Mouse (Mus musculus) ES-Bruce4 (cell line): ENCODE measurements at regions not wholly inside any gene's neighbourhood (a gene's known extent, or its start where the extent isn't known, plus 50 kb on each side); places are given as distances from the start of the nearest gene placed in this dataset.

Source experiments
- CTCF ChIP-seq: IDR thresholded peaks from one replicate; pipeline ENCODE4 v1.8.1; 2011; ENCODE audit warnings: low read depth, low read length
- EP300 ChIP-seq: IDR thresholded peaks from 2 replicates; pipeline ENCODE4 v1.6.1; 2011; ENCODE audit warnings: low read depth, low read length; ENCODE audit not compliant: insufficient read depth
- POLR2A ChIP-seq: IDR thresholded peaks from one replicate; pipeline ENCODE4 v1.8.1; 2011; ENCODE audit warnings: low read length; ENCODE audit not compliant: insufficient read depth

DNA sequence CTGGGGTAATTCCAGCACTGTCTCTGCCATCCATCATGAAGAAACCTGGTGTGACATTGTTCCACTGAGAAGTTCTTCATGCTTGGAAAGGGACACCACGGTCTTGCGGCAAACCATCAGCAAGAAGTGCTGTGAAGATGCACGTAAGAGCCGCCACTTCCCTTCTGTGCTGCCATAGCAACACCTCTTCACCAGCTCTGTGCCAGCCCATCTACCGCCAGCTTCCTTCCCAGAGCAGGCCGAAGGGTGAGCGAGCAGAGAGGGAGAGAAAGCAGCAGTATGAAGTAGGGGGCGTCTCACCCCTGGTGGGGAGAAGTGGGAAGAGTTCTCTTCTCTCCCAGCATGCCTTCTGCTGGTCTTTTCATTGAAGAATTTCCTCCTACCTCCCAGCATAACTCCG, 84.8 kb upstream of the Zfp637 start:
- TF ChIP-seq EP300 (no peak), POLR2A (no peak), CTCF (no peak)
